Mouse (Mus musculus) colon, adult 2 months (tissue): ENCODE results near the gene Defa25. TPM values are rescaled to one million over a fixed set of nuclear protein-coding genes. Genes with fewer than 3 reads are reported as not detected.

ENCODE experiments used
- polyA plus RNA-seq: library from polyadenylated mRNA; depleted of rRNA; stranded (reverse); fragments of >200 nt; gene quantifications from 2 replicates; pipeline ENCODE4 v1.2.3, GENCODE M21; 2012; rRNA removed

The Defa25 gene
- not detected in 2 replicates for polyA plus RNA-seq

DNA sequence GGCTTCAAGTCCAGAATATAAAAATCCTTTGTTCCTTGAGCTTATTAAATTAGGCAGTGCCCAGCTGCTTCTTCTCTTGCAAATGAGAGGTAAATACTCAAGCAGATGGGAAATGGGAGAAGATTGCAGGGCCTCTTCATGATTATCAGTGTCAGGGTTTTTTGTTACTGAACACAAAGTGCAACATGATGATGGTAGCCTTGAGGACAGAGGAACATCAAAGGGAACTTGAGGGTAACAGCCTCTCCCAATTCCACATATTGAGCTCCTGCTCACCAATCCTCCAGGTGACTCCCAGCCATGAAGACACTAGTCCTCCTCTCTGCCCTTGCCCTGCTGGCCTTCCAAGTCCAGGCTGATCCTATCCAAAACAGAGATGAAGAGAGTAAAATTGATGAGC is at the start of gene Defa25:
Gene Defa25, plus strand, starts transcription at position 301 of the 400 bp plus-strand sequence.

GRCm38 (mm10) chr8:21054747-21055146 is 29.5 kb upstream of the Defa25 start, which contains the start of gene Defa23:
Gene Defa23 (plus strand): TSS chr8:21055047.

DNA sequence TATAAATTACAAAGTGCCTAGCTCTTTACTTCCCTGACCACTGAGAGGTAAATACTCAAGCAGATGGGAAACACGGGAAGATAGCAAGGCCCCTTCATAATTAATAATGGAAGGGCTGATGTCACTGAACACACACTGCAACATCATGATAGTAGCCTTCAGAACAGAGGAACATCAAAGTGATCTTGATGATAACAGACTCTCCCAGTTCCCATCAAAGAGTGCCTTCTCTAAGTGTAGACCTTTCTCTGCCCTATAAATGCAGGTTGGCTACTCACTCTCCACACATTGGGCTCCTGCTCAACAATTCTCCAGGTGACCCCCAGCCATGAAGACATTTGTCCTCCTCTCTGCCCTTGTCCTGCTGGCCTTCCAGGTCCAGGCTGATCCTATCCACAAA is 19.5 kb upstream of the Defa25 start, which contains the start of gene Defa35:
Gene Defa35, plus strand, starts transcription at position 301 of the 400 bp plus-strand sequence.

DNA sequence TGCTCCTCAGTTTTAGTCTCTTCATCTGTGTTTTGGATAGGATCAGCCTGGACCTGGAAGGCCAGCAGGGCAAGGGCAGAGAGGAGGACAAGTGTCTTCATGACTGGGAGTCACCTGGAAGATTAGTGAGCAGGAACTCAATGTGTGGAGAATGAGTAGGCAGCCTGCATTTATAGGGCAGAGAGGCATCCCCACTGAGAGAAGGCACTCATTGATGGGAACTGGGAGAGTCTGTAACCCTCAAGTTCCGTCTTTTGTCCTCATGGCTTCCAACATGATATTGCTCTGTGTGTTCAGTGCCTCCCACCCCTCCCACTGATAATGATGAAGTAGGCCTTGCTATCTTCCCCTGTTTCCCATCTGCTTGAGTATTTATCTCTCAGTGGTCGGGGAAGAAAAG is 11.7 kb downstream of the Defa25 start, which contains the start of gene Gm14851:
Gene Gm14851, minus strand, starts transcription at position 101 of the 400 bp plus-strand sequence.

DNA sequence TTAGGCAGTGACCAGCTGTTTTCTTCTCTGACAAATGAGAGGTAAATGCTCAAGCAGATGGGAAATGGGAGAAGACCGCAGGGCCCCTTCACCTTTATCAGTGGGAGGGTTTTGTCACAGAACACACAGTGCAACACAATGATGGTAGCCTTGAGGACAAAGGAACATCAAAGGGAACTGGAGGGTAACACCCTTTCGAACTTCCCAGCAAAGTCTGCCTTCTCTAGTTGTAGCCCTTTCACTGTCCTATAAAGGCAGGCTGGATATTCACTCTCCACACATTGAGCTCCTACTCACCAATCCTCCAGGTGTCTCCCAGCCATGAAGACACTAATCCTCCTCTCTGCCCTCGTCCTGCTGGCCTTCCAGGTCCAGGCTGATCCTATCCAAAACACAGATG is 50.1 kb downstream of the Defa25 start, which contains the start of gene Defa30:
Gene Defa30, plus strand, starts transcription at position 301 of the 400 bp plus-strand sequence.

Other genes with a start within 250 kb of the Defa25 start
- not detected in 2 replicates for gene Defb33, start 191.8 kb upstream of the Defa25 start, polyA plus RNA-seq
- gene Gm15056, start 181.8 kb upstream of the Defa25 start, polyA plus RNA-seq = not detected in 2 replicates
- not detected in 2 replicates for gene Gm6040, start 162.4 kb upstream of the Defa25 start, polyA plus RNA-seq
- gene AY761185, start 139.7 kb upstream of the Defa25 start, polyA plus RNA-seq = not detected in 2 replicates
- not detected in 2 replicates for gene Defa21, start 58.9 kb upstream of the Defa25 start, polyA plus RNA-seq
- not detected in 2 replicates for gene Defa23, start 29.4 kb upstream of the Defa25 start, polyA plus RNA-seq
- gene Defa35, start 19.4 kb upstream of the Defa25 start, polyA plus RNA-seq = not detected in 2 replicates
- gene Gm14851, start 11.6 kb downstream of the Defa25 start, polyA plus RNA-seq = not detected in 2 replicates
- gene Defa30, start 50.2 kb downstream of the Defa25 start, polyA plus RNA-seq = not detected in 2 replicates
- gene Defa22, start 77.8 kb downstream of the Defa25 start, polyA plus RNA-seq = not detected in 2 replicates
- not detected in 2 replicates for gene Defa31, start 107.2 kb downstream of the Defa25 start, polyA plus RNA-seq
- gene Gm15293, start 117.1 kb downstream of the Defa25 start, polyA plus RNA-seq = not detected in 2 replicates
- gene Gm15292, start 165.3 kb downstream of the Defa25 start, polyA plus RNA-seq = not detected in 2 replicates
- gene Defa27, start 231.1 kb downstream of the Defa25 start, polyA plus RNA-seq = not detected in 2 replicates
- not detected in 2 replicates for gene Defa29, start 242.6 kb downstream of the Defa25 start, polyA plus RNA-seq